Mouse (Mus musculus) Muller cell, postnatal 12 days (primary cell): ENCODE results near the gene A230072I06Rik.

Experiments
- DNase-seq: peaks from one replicate; pipeline ENCODE4 v3.0.0-alpha.2; 2015; ENCODE audit errors: inconsistent ontology term

Gene A230072I06Rik

DNA sequence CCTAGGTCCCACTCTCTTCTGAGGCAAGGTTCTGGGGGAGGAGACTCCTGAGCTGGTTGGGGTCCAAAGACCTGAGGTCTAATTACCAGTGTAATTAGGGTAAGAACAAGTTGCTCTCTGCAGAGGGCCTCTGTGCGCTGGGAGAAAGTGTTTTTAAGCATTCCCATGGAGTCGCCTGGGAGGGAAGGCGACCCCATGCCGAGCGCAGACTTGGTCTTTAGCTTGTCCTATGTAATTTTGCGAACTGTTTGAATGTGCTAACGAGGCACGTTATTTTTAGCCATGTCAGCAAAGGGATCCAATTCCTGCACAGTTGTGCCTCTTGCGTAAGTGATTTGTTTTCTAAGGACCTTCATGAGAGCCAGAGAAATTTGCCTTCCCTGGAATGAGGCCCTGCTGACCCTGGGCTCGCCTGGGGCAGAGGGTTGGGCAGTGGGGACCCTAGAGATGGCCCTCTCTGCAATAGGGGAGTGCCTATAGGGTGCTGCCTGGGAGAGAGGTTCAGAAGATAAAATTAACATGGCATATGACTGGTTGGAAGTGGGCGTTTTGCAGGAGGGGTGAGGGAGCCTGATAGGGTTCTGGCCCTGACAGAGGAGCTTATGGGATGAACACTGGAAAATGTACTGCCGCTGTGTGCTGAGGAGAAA is at the start of gene A230072I06Rik:
Gene A230072I06Rik (plus strand): TSS at position 157 of the 650 bp plus-strand sequence.
- no peak for DNase-seq

DNA sequence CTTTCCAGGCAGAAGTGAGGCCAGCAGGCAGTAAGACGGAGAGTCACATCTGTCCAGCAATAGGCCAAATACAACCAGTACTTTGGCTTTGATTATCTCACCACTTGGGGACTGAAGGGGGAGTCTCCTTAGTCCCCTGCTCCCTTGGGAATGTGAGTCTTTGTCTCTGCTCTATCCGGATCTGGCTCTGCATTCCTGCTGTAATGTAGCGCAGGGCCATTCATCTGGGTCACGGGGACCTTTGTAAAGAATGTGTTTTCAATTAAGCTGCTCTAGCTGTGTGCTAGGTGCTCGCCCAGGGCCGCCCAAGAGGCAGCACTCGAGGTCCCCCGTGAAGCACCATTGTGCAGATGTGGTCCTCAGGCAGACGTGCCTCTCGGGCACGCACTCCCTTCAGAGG is 44.6 kb upstream of the A230072I06Rik start:
- peak; percentile 40 for DNase-seq

DNA sequence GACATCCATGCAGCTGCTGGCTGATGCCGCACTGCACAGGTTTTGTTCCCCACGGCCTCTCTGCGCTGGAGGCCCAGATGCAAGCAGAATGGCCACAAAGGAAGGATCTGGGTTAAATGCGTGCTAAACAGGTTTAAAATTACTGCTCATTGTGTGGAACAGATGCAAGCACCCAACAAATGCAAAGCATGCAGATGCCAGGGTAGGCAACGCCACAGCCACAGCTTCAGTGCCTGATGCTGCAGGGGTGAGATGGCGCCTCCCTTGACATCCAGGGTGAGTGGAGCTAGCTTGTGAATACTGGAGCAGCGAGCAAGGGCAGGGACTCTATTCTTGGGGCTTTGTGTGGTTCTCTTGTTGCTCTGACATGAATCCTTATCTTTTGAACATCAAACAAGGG is 39.8 kb upstream of the A230072I06Rik start:
- DNase-seq = no peak

DNA sequence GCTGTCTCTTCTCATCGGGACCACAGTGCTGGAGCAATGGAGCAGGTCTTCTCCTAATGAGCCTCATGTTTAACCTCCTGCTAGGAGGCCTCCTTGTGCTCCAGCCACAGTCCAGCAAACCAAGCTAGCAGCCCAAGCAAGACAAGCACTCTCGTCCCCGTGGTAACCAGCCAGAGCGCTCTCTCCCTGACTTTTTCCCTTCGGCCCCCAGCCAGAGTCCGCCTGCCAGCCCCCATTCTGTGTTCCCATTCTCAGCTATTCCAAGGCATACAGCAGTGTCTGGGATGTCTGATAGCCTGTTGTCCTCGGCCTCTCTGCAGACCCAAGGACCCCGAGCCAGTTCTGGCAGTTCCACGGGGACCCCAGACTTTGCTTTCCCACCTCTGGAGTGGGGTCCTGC is 38.5 kb upstream of the A230072I06Rik start:
- DNase-seq = no peak

DNA sequence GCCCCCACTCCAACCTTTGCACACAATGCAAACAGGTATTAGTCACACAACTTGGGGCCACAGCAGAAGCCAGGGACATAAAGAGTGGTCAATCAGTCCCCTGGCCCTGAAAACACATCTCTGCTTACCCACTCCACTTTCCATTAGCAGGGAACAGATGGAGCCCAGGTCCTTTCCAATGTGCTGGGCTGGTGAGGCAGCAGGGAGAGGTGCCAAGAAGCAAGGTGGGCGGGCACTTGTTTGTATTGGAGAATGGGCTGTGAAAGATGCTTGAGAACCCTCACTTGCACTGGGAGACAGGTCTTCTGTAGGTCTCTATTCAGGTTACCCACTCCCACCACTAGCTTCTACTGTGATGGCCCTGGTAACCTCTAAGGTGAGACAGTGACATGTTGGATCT is 34.9 kb upstream of the A230072I06Rik start:
- no peak for DNase-seq

DNA sequence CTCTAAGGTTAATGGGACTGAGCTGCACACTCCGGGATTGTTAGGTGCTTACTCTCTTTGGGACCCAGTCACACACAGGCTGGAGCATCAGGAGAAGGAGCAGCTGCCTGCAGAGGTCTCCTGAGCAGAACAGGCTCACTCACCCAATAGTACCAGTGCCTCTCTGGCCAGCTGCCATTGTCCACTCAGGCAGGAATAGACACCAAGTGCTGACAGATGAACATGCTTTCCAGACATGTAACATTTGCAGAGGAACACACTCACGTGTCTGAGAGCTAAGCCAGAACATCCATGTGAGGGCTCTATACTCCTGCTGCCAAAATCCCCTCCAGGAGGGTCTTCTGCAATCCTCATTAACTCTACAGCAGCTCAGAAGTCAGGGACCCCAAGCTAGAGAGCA is 18.7 kb upstream of the A230072I06Rik start:
- DNase-seq = no peak

DNA sequence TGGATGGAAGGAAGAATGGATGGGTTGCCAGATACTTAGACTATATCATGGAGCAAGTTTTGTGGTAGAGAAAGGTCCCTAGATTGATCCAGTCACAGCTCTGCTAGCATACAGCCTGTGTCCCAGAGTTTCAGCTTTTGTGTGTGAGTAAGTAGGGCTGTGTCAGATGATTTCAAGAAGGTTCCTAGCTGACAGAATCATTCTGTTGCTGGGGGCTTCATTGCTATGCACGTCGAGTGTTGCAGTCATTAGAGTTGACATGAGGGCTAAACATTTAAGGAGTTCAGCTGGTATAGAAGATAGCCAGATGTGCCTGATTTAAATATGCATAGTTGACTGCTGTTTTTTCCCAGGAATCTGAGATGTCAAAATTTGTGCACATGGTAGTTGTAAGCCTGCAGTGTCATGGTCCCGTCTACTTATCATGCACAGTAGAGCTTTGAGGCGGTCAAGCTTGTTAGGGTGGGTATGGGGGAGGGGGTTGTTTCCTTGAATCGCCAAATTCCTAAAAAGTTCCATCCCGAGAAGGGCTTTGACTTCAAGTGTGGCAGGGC is 18.1 kb upstream of the A230072I06Rik start:
- no peak for DNase-seq

DNA sequence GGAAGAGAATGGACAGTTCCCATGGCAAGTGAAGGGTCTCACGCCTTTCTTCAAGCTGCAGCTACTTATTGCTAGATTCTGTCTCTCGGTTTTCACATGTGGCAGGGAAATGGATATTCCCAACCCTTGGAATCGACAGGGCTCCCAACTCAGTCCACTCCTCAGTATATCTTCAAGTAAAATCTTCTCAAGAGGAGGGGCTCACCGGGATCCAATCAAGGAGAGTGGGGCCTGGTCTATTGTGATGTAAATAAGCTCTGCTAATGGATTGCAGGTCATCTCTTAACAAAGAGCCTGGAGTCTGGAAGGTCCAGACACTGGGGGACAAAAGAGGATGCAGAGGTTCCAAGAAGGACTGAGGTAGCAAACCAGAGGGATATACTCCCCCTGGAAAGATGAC is 17.1 kb upstream of the A230072I06Rik start:
- DNase-seq = no peak

DNA sequence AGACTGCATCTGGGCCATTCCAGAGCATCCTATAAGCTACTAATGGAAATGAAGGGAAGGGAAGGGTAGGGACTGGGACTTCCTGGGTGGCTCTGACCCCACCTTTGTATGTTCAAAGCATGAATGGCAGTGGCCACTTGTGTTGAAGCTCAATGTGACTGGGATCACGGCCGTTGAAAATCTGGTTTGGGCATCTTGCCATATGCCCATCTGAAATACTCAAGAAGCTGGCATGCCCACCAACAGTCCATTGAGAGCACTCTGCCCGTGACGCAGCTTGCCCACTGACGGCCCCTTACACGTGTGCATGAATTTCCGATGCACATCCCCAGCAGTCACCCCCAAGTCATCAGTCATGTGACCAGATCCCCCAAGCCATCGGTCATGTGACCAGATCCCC is 13.6 kb upstream of the A230072I06Rik start:
- DNase-seq = no peak

DNA sequence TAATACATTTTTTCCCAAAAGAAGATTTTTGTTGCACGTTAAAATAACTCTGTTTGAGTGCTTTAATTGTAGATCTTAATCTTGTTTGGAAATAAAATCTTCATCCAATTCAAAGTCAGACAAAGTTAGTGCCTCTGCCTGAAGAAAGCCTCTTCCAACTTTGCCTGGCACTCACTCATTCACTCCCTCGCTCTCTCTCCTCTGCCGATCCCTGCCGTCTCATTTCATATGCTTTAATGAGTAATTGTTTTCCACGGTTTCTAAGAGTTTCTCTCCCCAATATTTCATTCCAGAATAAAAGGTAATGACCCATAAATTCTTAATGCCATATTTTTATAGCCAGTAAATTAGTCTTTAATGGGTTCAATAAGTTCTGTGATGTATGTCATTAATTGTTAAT is 10.8 kb upstream of the A230072I06Rik start:
- peak; percentile 20 for DNase-seq

DNA sequence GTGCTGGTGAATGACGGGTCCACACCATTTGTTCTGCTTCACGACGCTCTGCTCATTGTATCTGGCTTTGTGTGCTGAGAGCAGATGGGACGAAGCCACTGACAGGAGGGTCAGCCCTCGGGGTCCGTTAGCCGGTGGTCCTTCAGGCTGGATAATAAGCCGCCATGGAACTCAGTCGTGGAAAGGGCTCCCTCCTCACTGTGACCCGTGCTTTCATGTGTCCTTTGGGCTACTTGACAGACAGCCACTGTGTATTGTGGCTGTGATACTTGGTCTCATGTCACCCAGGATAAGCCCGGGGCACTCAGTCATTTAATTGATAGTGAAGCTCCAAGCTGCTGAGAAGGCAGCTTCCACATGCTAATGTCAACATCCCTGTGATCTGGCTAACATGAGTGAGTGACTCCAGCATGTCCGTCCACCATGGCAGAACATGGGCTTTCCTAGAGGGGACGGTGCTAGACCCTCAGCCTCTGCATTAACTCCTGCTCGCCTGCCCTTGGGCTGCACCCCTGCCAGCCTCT is 10.3 kb upstream of the A230072I06Rik start:
- no peak for DNase-seq

DNA sequence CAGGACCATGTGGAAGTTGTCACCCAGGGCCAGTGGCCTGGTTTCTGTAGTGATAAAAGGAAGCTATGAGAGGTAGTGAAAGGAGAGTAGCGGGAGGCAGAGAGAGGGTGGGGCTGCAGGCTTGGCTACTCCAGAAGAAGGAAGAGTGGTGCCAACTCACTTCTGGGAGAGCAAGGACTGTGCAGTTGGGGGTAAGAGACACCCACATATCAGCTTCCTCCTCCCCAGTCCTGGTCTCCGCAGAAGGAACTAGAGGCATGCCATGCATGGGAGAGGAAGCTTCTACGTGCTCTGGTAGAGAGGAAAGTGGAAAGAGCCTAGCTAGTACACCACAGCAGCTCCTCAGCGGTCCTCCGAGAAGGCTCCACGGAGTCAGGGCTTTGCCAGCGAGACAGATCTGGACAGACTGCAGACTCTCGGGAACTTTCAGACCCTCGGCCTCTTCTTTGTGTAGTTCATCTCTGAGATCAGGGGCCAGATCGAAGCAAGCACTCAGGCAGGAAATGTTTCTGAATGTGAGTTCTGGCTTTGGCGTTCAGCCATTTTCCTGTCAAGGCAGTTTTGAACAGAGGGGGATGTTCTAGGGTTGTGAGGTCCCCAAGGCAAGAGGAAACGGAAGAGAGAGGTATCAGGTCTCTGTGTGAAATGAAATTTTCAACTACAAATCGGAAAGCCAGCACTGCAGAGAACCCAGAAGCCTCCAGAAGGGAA is 1.0 kb downstream of the A230072I06Rik start:
- no peak for DNase-seq

DNA sequence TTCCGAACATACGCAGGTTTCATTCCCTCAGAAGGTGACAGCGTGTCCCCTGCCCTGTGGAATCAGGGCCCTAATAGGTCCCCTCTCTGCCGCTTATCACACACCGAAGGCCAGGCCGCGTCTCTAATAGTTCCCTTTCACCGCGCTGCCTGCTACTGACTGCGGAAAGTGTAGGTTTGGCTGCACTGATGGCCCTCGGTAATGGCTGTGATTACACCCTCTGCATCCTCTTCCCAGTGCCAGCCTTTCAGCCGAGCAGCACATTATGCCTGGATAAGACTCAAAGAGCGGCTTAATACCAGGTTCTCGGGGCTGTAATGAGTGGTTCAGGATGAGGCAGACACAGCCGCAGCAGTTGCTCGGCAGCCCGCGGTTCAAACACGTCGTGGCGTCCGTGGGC is 3.5 kb downstream of the A230072I06Rik start:
- no peak for DNase-seq

DNA sequence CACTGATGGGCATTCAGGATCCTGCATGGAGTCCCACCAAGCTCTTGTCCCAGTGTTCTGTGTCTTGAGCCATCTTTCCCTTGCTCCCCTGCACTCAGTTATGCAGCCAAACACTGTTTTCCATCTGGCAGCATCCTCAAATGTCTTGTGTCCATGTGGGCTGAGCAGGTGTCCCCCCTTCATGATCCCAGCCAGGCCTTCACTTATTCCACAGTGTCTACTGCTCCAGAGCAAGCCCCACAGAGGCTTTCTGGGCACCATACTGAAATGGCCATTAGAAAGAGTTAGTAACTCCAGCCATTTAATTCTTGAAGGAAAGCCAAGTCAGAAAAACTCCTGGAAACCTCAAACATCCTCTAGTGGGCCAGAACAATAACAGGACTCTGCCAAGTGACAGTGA is 11.9 kb downstream of the A230072I06Rik start:
- peak; percentile 17 for DNase-seq

DNA sequence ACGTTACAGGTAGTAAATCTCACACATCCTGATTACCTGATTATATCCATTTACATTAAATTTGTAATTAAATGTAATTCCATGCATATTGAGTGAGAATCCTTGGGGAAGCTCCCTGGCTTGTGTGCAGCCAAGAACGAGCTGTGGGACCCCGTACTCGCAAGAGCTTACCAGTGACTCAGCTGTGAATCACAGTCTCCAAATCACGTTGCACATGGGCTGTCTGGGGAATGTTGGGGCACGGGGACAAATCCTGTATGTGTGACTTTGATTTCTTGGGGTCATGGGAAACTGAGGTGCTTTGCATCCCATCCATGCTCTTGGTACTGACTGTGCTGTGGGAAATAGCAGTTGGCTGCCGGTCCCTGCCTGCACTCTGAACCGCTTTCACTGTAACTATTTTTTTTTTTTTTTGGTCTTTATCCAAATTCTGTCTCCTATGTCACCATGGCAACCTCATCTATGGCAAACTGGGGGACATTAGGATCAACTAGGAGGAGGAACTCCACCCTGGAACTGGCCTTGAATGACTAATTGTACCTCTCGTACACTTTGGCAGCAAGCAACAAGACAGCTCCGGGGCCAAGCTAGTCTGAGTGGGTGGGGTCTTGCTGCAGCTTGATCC is 19.8 kb downstream of the A230072I06Rik start:
- DNase-seq = no peak

DNA sequence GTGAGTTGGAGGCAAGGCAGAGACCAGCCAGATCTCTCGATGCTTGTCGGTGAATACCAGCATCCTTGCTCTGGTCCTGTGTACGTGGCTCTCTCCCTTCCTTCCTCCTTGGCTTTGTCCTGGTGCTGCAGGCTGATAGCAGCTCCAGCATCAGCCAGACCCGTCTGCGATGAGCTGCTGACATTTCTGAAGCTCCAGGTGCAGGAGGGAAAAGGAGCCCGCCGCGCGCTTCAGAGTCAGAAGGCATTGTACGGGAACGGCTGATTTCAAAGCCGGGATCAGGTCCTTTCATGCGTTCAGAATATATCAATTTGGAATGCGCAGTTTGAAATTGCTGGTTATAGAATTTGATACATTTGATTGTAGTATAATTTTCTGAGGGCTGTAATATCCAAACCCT is 23.4 kb downstream of the A230072I06Rik start:
- no peak for DNase-seq

DNA sequence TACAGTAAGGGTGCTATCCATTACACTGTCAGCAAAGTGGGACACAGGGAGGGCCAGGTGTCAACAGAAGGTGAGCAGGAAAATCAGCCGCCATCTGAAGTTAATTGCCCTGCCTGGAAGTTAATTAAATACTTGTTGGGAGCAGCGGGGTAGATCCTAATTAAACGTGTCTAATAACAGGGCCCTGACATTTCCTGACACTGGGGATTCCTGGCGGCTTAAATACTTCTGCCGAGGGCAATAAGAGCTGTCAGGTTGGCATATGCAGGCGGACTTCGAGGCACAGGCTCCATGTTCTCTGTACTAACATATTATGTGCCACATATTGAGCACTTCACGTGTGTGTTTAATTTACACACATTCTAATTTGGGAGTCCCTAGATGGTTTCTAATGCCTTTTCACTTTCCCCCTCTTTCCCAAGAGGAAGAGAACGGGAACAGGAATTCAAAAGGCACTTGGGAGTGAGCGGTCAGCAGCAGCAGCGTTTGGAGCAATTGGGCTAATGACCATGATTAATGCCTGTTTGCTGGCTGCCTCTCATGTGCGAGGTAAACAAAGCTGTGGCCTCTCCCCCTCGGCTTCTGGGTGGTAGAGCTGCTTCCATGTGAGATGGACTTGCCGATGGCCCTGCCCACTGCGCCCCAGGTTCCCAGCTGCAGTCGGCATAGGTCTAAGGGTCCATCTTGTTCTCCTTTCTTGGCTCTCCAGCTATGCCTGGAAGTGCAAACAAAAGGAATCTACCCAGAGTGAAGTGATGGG is 34.5 kb downstream of the A230072I06Rik start:
- no peak for DNase-seq

DNA sequence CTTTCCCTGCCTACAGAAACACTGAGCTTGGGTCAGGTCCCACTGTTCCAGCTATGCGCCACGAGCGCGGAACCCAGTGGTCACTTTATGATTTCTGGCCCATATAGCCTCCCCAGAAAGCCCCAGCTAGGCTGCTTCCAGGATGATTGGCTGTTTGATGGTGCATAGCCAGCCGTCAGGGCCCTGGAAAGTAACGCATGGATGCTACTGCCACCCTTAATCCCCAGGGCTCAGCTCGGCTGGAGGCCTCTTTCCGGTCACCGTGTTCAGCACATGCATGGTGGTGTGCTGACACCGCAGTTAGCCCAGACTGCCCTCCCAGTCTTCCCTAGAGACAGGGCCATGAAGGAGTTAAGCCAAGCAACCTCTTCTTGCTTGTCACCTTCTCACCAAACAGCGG is 35.6 kb downstream of the A230072I06Rik start:
- DNase-seq = no peak

DNA sequence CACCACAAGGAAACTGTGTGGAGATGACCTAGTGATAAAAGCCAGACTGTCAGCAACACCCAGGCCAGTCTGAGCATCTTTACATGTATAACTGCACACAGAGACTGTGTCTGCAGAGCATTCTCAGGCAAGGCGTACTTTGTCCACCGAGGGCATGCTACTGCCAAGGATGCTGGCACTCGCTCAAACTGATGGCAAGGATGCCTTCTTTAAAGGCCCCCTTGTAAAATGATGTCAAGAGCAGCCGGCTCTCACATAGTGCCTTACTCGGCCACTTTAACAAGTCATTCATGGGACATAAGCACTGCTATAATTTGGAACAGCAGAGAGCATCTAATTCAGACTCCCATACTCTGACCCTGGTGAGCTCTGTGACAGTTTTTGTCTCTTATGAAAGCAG is 36.6 kb downstream of the A230072I06Rik start:
- no peak for DNase-seq

DNA sequence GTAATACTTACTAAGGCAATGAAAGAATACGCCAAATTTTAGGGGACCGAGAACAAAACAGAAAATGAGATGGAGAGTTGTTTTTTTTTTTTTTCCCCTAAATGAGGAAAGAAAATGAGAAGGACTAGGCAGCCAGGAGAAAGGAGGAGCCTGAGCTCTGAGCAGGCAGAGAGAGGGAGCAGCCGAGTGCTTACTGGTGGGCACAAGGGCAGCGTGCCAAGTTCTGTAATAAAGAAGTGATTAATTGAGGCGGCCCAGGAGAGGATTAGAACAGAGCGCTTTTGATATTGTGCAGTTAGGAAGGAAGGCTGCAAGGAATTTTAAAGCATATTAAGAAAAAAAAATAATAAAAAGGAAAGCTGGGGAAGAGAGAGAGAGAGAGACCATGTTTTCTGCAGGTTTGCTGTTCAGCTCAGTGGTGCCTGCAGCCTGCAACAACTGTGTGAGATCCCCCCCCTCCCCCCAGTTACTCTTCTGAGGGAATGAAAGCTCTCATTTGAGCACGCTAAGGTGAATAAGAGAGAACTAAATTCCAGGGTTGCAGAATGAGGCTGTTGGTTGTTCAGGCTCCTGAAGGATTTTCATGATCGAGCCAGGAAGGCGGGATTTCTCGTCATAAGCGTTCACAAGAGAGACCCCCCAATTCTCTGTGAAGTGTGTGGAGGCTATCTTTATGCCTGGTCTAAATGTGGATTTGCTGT is 41.3 kb downstream of the A230072I06Rik start:
- no peak for DNase-seq

DNA sequence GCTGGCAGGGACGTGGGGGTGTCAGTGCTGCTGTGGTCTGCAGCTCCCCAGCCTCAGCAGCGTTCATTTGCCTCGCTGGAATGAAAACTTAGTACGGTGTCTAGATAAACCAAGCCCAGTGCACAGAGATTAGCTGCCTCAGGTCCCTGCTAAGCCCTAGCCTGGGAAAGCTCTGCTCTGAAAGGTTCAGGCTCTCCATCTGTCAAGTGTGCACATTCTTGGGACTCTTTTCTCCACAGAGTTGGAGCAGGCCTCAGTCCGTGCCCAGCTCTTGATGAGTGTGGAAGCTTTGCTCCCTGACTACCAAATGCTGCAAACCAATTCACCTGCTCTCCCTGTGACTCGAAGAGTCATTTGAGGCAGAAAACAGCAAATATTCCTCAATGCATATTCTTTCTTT is 43.5 kb downstream of the A230072I06Rik start:
- no peak for DNase-seq
